Mouse (Mus musculus) ES-E14 (cell line): ENCODE results near the gene Ttc22. TPM values are rescaled to one million over a fixed set of nuclear protein-coding genes. Genes with fewer than 3 reads are reported as not detected.

Experiments used
- DNase-seq: peaks from one replicate; pipeline ENCODE4 v3.0.0-alpha.2; 2013; ENCODE audit warnings: low read depth, low spot score
- H3K27ac ChIP-seq: 2 replicates; pipeline ENCODE4 v1.5.1; 2012; ENCODE audit warnings: low read depth, mild to moderate bottlenecking, low read length, moderate library complexity, mixed read lengths; ENCODE audit not compliant: poor library complexity, insufficient read depth, severe bottlenecking
- H3K36me3 ChIP-seq: 2 replicates; pipeline ENCODE4 v1.6.1; 2012; ENCODE audit warnings: mild to moderate bottlenecking, low read length, moderate library complexity, mixed read lengths; ENCODE audit not compliant: control insufficient read depth, poor library complexity, insufficient read depth, severe bottlenecking
- H3K4me1 ChIP-seq, 2 experiments: fragments of 150-350 bp in 1 of 2; sonication (generic) in 1 of 2; 2 replicates each; pipeline ENCODE4 v1.6.1; 2012; ENCODE audit warnings: low read length in 2 of 2, mild to moderate bottlenecking in 1 of 2, mixed read lengths in 1 of 2; ENCODE audit not compliant: control insufficient read depth in 2 of 2, insufficient read depth in 2 of 2, poor library complexity in 1 of 2
- H3K4me3 ChIP-seq, 2 experiments: fragments of 150-350 bp in 1 of 2; sonication (generic) in 1 of 2; 2 replicates each; pipeline ENCODE4 v1.5.1; 2012; ENCODE audit warnings: low read length in 2 of 2, low read depth in 1 of 2, mild to moderate bottlenecking in 1 of 2, mixed read lengths in 1 of 2; ENCODE audit not compliant: insufficient read depth in 1 of 2, poor library complexity in 1 of 2, severe bottlenecking in 1 of 2
- H3K9ac ChIP-seq: 2 replicates; pipeline ENCODE4 v1.6.1; 2012; ENCODE audit warnings: low read depth, mild to moderate bottlenecking, low read length, mixed read lengths; ENCODE audit not compliant: poor library complexity, insufficient read depth, severe bottlenecking
- H3K9me3 ChIP-seq: fragments of 150-350 bp; sonication (generic); 2 replicates; pipeline ENCODE4 v1.6.1; 2012; ENCODE audit warnings: low read depth, mild to moderate bottlenecking, low read length; ENCODE audit not compliant: control insufficient read depth, insufficient read depth
- CHD2 ChIP-seq: IDR thresholded peaks from 2 replicates; pipeline ENCODE4 v1.6.1; 2014; ENCODE audit warnings: mild to moderate bottlenecking, low read depth, low read length, inconsistent platforms
- HCFC1 ChIP-seq: IDR thresholded peaks from 2 replicates; pipeline ENCODE4 v1.6.1; 2012; ENCODE audit warnings: low read length, inconsistent platforms, borderline replicate concordance; ENCODE audit not compliant: insufficient read depth
- MAFK ChIP-seq: IDR thresholded peaks from 2 replicates; pipeline ENCODE4 v1.6.1; 2014; ENCODE audit warnings: mild to moderate bottlenecking, low read depth, low read length, inconsistent platforms; ENCODE audit not compliant: insufficient read depth
- ZC3H11A ChIP-seq: IDR thresholded peaks from 2 replicates; pipeline ENCODE4 v1.6.1; 2012; ENCODE audit warnings: low read depth, mild to moderate bottlenecking, inconsistent platforms, low read length, borderline replicate concordance
- ZNF384 ChIP-seq: IDR thresholded peaks from 2 replicates; pipeline ENCODE4 v1.6.1; 2012; ENCODE audit warnings: low read depth, low read length, inconsistent platforms
- in situ Hi-C, 2 experiments: fragments of 600-800 bp; cut with MboI; formaldehyde crosslinking; loops; one replicate each; pipeline ENCODE4 v1.15.1; 2025; ENCODE audit warnings: low sequenced_read_pairs in 2 of 2, inconsistent platforms in 1 of 2; ENCODE audit not compliant: unreplicated experiment in 2 of 2
- total RNA-seq: library from RNA; depleted of rRNA; stranded (reverse); fragments of 300-350 nt; gene quantifications from 2 replicates; pipeline ENCODE4 v1.2.3, GENCODE M21; 2012

Gene Ttc22
- total RNA-seq, 1 experiment = 0.09 TPM

DNA sequence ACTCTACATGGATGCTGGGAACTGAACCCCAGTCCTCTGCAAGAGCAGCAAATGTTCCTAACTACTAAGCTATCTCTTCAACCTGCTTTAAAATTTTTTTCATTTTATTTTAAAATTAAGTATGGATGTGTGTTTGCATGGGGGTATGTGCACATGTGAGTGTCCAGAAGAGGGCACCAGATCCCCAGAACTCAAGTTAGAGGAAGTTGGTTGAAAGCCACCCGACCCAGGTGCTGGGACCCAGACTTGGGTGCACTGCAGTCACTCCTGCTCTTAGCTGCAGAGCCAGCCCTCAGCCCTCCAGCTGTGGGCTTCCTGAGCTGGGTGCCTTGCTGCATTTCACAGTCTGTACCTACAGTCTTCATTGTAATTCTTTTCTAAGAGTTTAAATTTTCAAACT, 22.8 kb upstream of the Ttc22 start:
- Histone ChIP-seq H3K9ac (no peak overlapping the region), H3K27ac (no peak overlapping the region), H3K4me1 (no peaks in the 10 kb centered on the region), H3K9me3 (no peaks in the 10 kb centered on the region), H3K36me3 (no peaks in the 10 kb centered on the region), H3K4me3 (no peak overlapping the region)
- TF ChIP-seq MAFK (no peak), ZC3H11A (no peak), CHD2 (no peak)
- DNase-seq = no peak
- in situ Hi-C loops = no loop called here

DNA sequence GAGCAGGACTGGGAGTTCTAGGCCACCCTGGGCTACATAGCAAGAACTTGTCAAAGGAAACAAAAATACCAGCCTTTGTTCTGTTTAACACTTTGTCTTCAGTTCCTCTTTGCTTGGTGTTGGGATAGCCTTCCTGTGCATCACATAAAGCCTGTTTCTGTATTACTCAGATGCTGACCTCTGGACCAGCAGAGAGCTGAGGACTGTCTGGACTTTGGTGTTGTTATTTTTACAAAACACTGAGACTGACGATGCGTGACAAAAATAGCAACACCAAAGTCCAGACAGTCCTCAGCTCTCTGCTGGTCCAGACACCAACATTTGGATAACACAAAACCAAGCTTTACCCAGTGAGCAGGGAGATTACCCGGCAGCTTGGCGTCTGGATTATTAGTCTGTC, 21.5 kb upstream of the Ttc22 start:
- Histone ChIP-seq H3K4me1 (no peaks in the 10 kb centered on the region), H3K36me3 (no peaks in the 10 kb centered on the region), H3K9ac (no peak overlapping the region), H3K9me3 (no peaks in the 10 kb centered on the region), H3K27ac (no peak overlapping the region), H3K4me3 (no peak overlapping the region)
- in situ Hi-C loops = no loop called here
- no peak for TF ChIP-seq ZC3H11A
- no peak for DNase-seq

DNA sequence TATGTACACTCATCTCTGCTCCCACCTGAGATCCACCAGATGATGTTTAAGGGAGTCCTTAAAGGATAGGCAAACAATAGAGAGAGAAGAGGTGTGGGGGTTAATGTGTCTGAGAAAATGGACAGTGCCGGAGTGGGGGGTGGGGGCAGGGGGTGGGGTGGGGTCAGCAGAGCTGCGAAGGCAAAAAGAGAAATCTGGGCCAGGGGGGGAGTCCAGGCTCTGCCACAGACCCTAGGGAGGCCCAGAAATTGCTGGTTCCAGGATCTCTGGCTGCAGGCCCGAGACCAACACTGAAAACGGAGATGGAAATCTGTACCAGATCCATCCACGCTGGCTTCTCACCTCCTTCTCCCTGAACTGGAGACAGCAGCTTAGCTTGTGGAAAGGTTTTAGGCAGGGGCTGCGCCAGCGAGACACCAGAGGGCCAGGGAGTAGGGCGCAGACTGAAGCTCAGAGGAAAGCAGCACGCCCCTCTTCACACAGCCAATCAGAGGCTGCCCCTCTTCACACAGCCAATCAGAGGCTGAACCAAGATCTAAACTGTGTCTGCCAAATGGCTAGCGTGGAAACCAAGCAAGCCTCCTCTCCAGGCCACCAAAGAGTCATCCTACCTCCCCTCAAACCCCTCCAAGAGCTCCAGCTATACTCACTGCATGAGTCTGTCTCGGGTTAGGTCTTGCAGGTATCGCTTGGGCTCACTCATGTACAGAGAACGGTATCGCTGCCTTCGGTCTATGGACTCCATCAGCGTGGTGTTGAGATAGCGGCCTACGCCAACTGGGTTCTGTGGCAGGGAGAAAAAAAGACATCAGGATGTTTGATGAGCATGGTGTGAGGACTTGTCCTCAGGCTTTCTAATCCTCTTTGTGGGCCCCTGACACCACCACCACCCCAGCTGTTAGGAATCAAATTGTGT, 15.3 kb upstream of the Ttc22 start:
- no peaks in the 10 kb centered on the region for H3K36me3 ChIP-seq
- H3K9me3 ChIP-seq = no peaks in the 10 kb centered on the region
- H3K4me3 ChIP-seq = peak overlapping the region; percentile 16 to 71; a peak in 3 of 4 replicates
- no peak overlapping the region for H3K9ac ChIP-seq
- no peak overlapping the region for H3K27ac ChIP-seq
- TF ChIP-seq MAFK (no peak), CHD2 (0 out of 2 replicates have a peak, but pooled peaks have one; percentile 64), HCFC1 (no peak), ZC3H11A (no peak), ZNF384 (no peak)
- in situ Hi-C loops = no loop called here
- H3K4me1 ChIP-seq = no peaks in the 10 kb centered on the region
- DNase-seq = no peak

DNA sequence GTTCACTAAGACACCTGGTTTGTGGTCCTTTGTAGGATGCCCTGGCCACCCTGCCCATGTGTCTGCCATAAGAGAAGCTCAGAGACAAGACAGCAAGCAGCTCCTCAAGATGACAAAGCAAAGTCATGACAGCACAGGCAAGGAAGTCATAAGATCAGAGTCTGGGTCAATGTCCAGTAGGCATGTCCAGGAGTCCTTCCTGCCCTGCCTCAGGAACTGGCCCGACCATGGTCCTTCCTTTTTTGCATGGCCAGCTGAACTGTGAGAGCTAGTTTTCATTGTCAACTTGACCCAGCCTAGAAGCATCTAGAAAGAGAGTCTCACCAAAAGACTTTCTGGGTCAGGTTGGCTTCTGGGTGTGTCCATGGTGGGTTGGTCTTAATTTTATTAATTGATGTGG, 14.3 kb upstream of the Ttc22 start:
- Histone ChIP-seq H3K4me1 (no peaks in the 10 kb centered on the region), H3K27ac (no peak overlapping the region), H3K9me3 (no peaks in the 10 kb centered on the region), H3K36me3 (no peaks in the 10 kb centered on the region), H3K4me3 (no peak overlapping the region), H3K9ac (no peak overlapping the region)
- no peak for DNase-seq
- TF ChIP-seq ZNF384 = no peak
- TF ChIP-seq CHD2 = no peak
- no peak for TF ChIP-seq ZC3H11A
- in situ Hi-C loops = no loop called here

DNA sequence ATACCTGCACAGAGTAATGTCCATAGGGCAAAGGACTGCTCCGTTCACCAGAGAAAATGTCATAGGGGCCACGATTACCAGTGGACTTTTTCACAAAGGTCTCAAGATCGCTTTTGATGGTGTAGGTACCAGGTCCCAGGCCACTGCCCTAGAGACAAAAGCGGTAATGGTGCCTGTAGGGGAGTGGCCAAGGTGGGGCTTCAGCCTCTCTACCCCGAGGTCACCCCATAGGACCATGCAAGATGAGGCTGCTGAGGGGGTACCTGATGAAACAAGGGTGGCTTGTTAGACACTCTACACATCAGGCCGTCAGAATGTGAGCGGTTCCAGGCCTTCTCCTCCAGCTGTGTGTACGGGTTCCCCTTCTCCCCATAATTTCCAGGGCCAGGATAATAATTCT, 9.1 kb upstream of the Ttc22 start:
- H3K36me3 ChIP-seq = no peaks in the 10 kb centered on the region
- no peak overlapping the region for H3K27ac ChIP-seq
- no peak for DNase-seq
- no peak overlapping the region for H3K9ac ChIP-seq
- TF ChIP-seq ZNF384 (no peak), MAFK (no peak), CHD2 (no peak), HCFC1 (no peak)
- peaks cover 2 to 28% of the 10 kb centered on the region in 2 experiments; a peak in 2 of 4 replicates for H3K4me1 ChIP-seq
- in situ Hi-C loops = loop anchor here in 1 of 2 experiments (10.0 kb wide), 1 partner anchor 102 kb away; no protein-coding TSS in a partner anchor
- H3K4me3 ChIP-seq = no peak overlapping the region
- H3K9me3 ChIP-seq = no peaks in the 10 kb centered on the region
